Mouse (Mus musculus): ENCODE measurements around the gene Cmtm3.

DNA sequence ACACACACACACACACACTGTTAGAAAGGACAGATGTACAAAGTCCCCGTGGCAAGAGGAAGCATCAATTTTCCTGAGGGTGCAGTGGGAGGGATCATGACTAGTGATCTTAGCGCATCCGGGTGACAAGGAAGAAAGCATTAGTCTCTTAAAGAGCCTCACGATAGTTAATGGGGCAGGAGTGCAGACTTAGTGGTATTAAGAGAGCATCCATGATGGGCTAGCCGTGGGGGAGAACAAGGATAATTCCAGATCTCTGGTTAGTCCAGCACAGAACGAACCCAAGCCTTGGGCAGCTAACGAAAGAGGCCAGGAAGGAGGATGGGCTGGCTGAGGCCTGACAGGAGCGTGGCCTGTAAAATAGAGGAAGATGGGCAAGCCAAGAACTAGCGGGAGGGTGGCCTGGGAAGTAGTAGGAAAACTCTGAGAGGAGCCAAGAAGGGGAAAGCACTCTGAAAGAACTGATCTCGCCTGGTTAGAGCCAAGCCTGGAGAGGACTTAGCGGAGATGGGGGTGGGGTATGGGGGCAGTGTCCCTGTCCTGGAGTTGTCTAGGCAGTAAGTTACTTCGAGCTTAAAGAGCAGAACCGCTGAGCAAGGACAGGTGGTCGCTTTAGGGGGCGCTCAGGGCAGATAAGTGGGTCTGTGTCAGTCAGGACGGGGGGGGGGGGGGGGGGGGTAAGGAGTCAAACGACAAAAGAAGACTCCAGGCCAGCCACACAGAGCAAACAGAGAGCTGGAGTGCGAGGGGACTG, at the start of gene Cmtm3:
- TF ChIP-seq CTCF (IDR thresholded peaks at IDR 0.05; ENCODE audit: low read depth, low read length) (no peak), POLR2A (IDR thresholded peaks at IDR 0.05; ENCODE audit: extremely low read depth, insufficient read depth, low read length) (no peak)
